Mouse (Mus musculus): ENCODE results near the gene Kmt2b. TPM values are rescaled to one million over a fixed set of nuclear protein-coding genes. Genes with fewer than 3 reads are reported as not detected.

The Kmt2b gene
- total and polyA plus RNA-seq, 3 experiments: 15.6 to 25.6 (median 15.9) TPM

GRCm38 (mm10) chr7:30608476-30608875 is 19.9 kb upstream of the Kmt2b start:
- Histone ChIP-seq H3K9ac (ENCODE audit: low read depth, low read length) (no peak overlapping the region), H3K4me1 (ENCODE audit: control insufficient read depth, insufficient read depth, low read length) (no peaks in the 10 kb centered on the region), H3K4me3 (no peak overlapping the region), H3K36me3 (ENCODE audit: control insufficient read depth, insufficient read depth, low read length) (no peaks in the 10 kb centered on the region), H3K27me3 (ENCODE audit: control insufficient read depth, insufficient read depth, low read length) (no peaks in the 10 kb centered on the region), H3K27ac (no peak overlapping the region), H3K79me2 (replicated peaks; ENCODE audit: control insufficient read depth, insufficient read depth, low read length) (no peaks in the 10 kb centered on the region)
- no peak for DNase-seq
- WGBS: 61% methylated on average over 16 of the region's 16 CpGs
- TF ChIP-seq EP300 (IDR thresholded peaks at IDR 0.05; ENCODE audit: insufficient read depth, low read depth, low read length) (no peak), CTCF (IDR thresholded peaks at IDR 0.05) (no peak), POLR2A (IDR thresholded peaks at IDR 0.05; ENCODE audit: insufficient read depth, low read depth, low read length) (no peak)
- intact Hi-C loops (cut with DNase I): no loop called here

DNA sequence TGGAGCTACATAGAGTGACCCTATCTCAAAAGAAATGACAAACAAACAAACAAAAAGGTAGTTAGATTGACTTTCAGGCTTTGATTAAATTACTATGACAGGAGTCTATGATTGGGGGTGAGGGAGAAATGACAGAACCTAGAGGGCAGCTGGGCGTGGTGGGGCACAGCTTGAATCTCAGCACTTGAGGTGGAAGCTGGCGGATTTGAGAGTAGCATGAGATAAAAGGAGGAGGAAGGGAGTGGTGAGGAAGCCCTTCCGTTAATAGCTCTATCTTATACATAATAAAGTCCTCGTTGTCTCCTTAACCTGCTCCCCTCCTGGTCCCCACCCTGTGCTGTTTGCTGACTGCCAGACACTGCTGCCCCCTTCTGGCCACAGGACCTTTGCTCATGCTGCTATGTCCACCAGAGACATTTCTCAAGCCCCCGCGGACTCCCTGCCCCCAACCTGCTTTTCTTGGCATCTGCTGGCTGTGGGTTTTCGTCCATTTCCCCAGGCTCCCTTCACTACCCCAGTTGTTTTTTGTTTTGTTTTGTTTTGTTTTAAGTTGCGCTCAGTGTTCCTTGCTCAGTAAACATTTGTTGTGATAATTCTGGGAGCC is 19.3 kb upstream of the Kmt2b start:
- H3K36me3 ChIP-seq (ENCODE audit: control insufficient read depth, insufficient read depth, low read length): no peaks in the 10 kb centered on the region
- no peak overlapping the region for H3K9ac ChIP-seq (ENCODE audit: low read depth, low read length)
- no peak overlapping the region for H3K4me3 ChIP-seq
- peak; percentile 39 to 62 for DNase-seq
- no peaks in the 10 kb centered on the region for H3K4me1 ChIP-seq (ENCODE audit: control insufficient read depth, insufficient read depth, low read length)
- H3K79me2 ChIP-seq (replicated peaks; ENCODE audit: control insufficient read depth, insufficient read depth, low read length): no peaks in the 10 kb centered on the region
- no peaks in the 10 kb centered on the region for H3K27me3 ChIP-seq (ENCODE audit: control insufficient read depth, insufficient read depth, low read length)
- intact Hi-C loops (cut with DNase I): no loop called here
- WGBS: 24% methylated on average over 8 of the region's 8 CpGs
- TF ChIP-seq POLR2A (IDR thresholded peaks at IDR 0.05; ENCODE audit: insufficient read depth, low read depth, low read length) (no peak), CTCF (IDR thresholded peaks at IDR 0.05) (peak; percentile 70)
- no peak overlapping the region for H3K27ac ChIP-seq

GRCm38 (mm10) chr7:30604944-30605343 is 16.4 kb upstream of the Kmt2b start:
- DNase-seq: no peak
- Histone ChIP-seq H3K9ac (ENCODE audit: low read depth, low read length) (no peak overlapping the region), H3K27me3 (ENCODE audit: control insufficient read depth, insufficient read depth, low read length) (no peaks in the 10 kb centered on the region), H3K4me3 (no peak overlapping the region), H3K36me3 (ENCODE audit: control insufficient read depth, insufficient read depth, low read length) (no peaks in the 10 kb centered on the region), H3K4me1 (ENCODE audit: control insufficient read depth, insufficient read depth, low read length) (no peaks in the 10 kb centered on the region), H3K27ac (no peak overlapping the region), H3K79me2 (replicated peaks; ENCODE audit: control insufficient read depth, insufficient read depth, low read length) (no peaks in the 10 kb centered on the region)
- intact Hi-C loops (cut with DNase I): no loop called here
- no peak for TF ChIP-seq CTCF (IDR thresholded peaks at IDR 0.05)
- no peak for TF ChIP-seq POLR2A (IDR thresholded peaks at IDR 0.05; ENCODE audit: insufficient read depth, low read depth, low read length)
- TF ChIP-seq EP300 (IDR thresholded peaks at IDR 0.05; ENCODE audit: insufficient read depth, low read depth, low read length): no peak
- 78% methylated on average over 8 of the region's 8 CpGs for WGBS

- H3K79me2 ChIP-seq (replicated peaks; ENCODE audit: control insufficient read depth, insufficient read depth, low read length): no peaks in the 10 kb centered on the region
- H3K9ac ChIP-seq (ENCODE audit: low read depth, low read length): no peak overlapping the region
- no peak for DNase-seq
- TF ChIP-seq POLR2A (IDR thresholded peaks at IDR 0.05; ENCODE audit: insufficient read depth, low read depth, low read length) (no peak), EP300 (IDR thresholded peaks at IDR 0.05; ENCODE audit: insufficient read depth, low read depth, low read length) (no peak)
- H3K4me1 ChIP-seq (ENCODE audit: control insufficient read depth, insufficient read depth, low read length): no peaks in the 10 kb centered on the region
- no peaks in the 10 kb centered on the region for H3K36me3 ChIP-seq (ENCODE audit: control insufficient read depth, insufficient read depth, low read length)
- no peaks in the 10 kb centered on the region for H3K27me3 ChIP-seq (ENCODE audit: control insufficient read depth, insufficient read depth, low read length)
- no peak overlapping the region for H3K27ac ChIP-seq
- WGBS: 55% methylated on average over 8 of the region's 8 CpGs
- intact Hi-C loops (cut with DNase I): no loop called here
- H3K4me3 ChIP-seq: no peak overlapping the region
Measured at GRCm38 (mm10) chr7:30604424-30604823, 15.9 kb upstream of the Kmt2b start.

DNA sequence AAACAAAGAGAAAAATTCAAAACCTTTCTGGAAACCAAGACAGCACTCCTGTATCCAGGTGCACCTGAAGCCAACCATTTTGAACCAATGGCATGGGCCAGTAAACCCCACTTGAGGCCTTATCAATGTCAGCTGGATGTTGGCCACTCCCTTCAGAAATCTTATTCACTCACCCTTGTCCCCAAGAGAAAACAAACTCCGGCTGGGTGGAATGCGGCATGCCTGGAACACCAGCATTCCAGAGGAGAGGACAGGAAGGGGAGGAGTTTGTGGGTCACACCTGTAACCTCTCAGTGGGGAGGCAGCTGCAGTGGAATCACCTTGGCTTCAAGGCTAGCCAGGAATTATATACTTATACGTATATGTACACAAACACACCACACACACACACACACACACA is 14.1 kb upstream of the Kmt2b start:
- no peak overlapping the region for H3K4me3 ChIP-seq
- intact Hi-C loops (cut with DNase I): no loop called here
- TF ChIP-seq CTCF (IDR thresholded peaks at IDR 0.05): no peak
- no peak for TF ChIP-seq POLR2A (IDR thresholded peaks at IDR 0.05; ENCODE audit: insufficient read depth, low read depth, low read length)
- no peak for TF ChIP-seq EP300 (IDR thresholded peaks at IDR 0.05; ENCODE audit: insufficient read depth, low read depth, low read length)
- DNase-seq: no peak
- H3K4me1 ChIP-seq (ENCODE audit: control insufficient read depth, insufficient read depth, low read length): no peaks in the 10 kb centered on the region
- H3K27me3 ChIP-seq (ENCODE audit: control insufficient read depth, insufficient read depth, low read length): no peaks in the 10 kb centered on the region
- H3K27ac ChIP-seq: no peak overlapping the region
- 32% methylated on average over 3 of the region's 3 CpGs for WGBS
- no peaks in the 10 kb centered on the region for H3K36me3 ChIP-seq (ENCODE audit: control insufficient read depth, insufficient read depth, low read length)
- H3K79me2 ChIP-seq (replicated peaks; ENCODE audit: control insufficient read depth, insufficient read depth, low read length): no peaks in the 10 kb centered on the region
- no peak overlapping the region for H3K9ac ChIP-seq (ENCODE audit: low read depth, low read length)

DNA sequence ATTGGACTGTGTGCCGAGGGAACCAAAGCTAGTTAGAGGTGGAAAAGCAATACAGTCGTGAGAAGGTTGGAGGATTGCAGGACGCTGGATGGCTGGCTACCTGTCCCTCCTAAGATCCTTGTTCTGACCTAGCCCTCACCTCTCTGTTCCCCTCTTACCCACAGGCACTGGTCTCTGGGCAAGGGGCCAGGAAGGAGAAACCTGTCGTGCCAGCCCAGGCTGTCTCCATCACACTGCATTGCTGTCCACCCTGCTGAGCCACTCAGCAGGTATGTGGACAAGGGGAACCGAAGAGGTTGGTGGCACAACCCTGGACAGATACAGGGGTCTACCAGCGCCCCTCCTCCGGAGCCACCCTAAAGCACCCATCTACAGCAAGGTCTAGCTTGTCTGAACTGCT is 12.1 kb upstream of the Kmt2b start:
- Histone ChIP-seq H3K4me1 (ENCODE audit: control insufficient read depth, insufficient read depth, low read length) (no peaks in the 10 kb centered on the region), H3K36me3 (ENCODE audit: control insufficient read depth, insufficient read depth, low read length) (no peaks in the 10 kb centered on the region), H3K27me3 (ENCODE audit: control insufficient read depth, insufficient read depth, low read length) (no peaks in the 10 kb centered on the region), H3K79me2 (replicated peaks; ENCODE audit: control insufficient read depth, insufficient read depth, low read length) (no peaks in the 10 kb centered on the region), H3K27ac (no peak overlapping the region), H3K9ac (ENCODE audit: low read depth, low read length) (no peak overlapping the region), H3K4me3 (no peak overlapping the region)
- WGBS: 65% methylated on average over 7 of the region's 7 CpGs
- no peak for DNase-seq
- TF ChIP-seq EP300 (IDR thresholded peaks at IDR 0.05; ENCODE audit: insufficient read depth, low read depth, low read length) (no peak), CTCF (IDR thresholded peaks at IDR 0.05) (no peak), POLR2A (IDR thresholded peaks at IDR 0.05; ENCODE audit: insufficient read depth, low read depth, low read length) (no peak)
- intact Hi-C loops (cut with DNase I): no loop called here

Measured in heart, adult 2 months (tissue).